Mouse (Mus musculus): Measurements from ENCODE around the gene Slc51a.
"Not testable (repeated sequence)": the region's sequence is repeated elsewhere in the genome, so short reads cannot be mapped to it uniquely, and the experiment has no call there.

The Slc51a gene

DNA sequence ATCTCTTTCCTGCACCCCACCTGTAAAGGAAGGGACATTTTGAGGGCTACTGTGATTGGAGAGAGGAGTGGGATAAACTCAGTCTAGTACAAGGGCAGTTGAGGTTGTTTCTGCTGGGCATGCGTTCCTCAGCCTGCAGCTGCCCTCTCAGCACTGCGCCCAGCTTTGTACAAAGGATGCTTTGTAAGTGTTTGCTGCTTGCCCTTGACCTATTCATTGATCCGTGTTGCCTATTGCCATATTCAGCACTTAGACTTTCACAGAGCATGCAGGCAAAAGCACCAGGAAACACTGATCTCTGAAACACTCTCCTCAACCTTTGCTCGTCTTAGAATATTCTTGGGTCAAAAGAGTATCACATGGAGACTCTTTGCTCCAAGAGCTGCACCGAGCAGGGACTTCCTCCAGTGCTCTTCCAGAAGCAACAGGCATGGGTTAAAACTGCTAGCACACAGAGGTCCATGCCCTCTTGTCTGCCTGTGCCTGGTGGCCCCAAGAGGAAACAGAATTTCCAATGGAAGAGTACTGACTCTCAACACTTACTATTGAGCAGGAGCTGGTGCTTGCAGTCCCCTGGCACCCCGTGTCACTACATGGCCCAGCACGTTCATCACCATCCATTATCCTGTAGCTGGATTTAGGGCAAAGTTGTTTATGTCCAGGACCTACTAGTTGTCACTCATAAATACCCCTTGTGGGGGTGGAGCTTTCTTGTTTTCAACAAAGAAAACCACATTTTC is 15.2 kb downstream of the Slc51a start:
- intact Hi-C loops (cut with DNase I), result no loop called here

DNA sequence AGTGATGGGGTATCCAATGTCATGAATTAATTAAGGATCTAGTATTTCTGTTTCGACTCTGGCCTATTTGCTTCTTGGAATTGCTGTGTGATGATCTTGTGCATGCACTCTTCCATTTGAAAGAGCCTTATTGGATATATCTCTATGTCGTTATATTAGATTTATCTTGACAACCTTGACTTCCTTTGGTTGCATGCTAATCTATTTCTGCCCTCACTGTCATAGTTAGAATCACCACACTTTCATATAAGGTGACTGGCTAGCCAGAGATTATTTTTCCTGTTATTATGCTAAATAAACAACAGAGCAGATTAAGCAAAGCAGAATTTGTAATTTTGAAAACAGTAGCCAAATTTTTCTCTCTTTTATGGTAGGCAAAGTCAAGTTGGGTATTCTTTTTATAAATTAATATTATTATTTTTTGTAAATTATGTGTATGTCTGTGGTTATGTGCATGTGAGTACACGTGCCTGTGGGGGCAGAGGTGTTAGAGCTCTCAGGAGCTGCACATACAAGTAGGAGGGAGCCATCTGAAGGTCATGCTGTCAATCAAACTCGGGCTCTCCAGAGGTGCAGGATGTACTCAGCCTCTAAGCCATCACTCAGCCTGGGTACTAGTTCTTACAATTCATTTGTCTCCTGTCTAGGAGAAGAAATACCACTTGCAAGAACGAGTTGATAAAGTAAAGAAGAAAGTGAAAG is 18.1 kb downstream of the Slc51a start:
- intact Hi-C loops (cut with DNase I), result no loop called here

DNA sequence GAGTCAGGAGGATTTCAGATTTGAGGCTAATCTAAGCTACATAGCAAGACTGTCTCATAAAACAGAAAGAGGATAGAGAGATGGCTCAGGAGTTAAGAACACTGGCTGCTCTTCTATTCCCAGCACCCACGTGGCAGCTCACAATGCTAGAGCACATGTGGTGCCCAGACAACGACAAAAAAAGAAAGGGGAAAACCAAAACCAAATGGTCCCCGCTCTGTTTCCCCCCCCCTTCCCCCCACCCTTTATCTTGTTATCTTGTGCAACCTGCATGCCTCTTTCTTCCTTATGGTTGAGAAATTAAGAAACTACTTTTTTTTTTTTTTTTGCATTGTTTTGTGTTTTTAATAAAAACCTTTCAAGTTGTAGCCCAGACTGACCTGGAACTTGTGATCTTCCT is 19.2 kb downstream of the Slc51a start:
- intact Hi-C loops (cut with DNase I), result no loop called here

DNA sequence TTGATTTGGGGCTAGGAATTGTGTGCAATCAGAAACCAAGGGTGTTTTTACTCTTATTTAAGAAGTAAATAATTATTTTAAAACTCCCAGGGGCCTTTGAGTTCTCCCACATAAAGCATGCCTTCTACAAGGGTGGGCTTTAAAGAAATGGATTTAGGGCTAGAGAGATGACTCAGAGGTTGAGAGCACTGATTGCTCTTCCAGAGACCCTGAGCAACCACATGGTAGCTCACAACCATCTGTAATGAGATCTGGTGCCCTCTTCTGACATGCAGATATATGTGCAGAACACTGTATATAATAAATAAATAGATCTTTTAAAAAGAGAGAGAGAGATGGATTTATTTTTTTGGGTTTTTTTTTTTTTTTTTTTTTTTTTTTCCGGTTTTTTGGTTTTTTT is 22.8 kb downstream of the Slc51a start:
- intact Hi-C loops (cut with DNase I), result no loop called here

DNA sequence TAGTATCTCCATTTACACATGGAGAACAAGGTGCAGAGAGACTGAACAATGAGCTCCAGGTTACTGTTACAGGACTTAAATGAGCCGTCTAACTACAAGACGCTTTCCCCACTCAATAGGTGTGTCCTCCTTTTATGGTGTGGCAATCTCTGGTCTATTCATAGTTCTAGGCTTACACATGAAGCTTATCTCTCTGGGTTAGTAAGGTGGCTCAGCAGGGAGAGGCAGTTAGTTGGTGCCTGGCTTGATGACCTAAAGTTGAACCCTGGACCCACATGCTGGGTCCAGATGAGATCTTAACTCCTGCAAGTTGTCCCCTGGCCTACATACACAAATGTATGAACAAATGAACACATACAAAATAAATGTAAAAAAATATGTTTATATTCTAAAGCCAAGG is 24.3 kb downstream of the Slc51a start:
- intact Hi-C loops (cut with DNase I), result no loop called here

DNA sequence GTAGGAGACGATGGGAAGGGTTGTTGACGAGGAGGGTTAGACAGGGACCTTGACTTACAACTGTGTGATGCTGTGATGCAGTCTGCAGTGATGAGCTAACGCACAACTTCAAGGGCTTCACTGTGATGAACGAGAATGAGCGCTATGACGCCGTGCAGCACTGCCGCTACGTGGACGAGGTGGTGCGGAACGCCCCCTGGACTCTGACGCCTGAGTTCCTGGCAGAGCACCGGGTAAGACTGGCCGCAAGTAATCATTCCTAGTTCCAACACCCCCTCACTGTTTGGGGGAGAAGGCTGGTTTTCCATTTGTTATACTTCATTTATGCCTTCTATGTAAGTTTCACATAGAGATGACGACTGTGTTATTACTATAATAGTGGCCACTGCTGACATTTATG is 24.7 kb downstream of the Slc51a start:
- intact Hi-C loops (cut with DNase I), result no loop called here

DNA sequence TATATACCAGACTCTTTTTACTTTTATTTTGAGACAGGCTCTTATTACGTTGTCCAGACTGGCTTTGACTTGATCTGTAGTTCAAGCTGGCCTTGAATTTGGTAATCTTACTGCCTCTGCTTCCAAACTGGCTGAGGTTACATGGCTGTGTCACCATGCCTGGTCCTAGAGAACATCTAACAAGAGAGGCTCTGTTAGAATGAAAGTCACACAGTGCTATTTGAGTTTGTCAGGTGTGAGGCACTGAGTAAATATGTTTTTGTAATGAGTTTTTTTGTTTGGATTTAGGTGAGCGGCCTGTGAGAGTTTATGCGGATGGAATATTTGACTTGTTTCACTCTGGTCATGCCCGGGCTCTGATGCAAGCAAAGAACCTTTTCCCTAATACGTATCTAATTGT is 26.0 kb downstream of the Slc51a start:
- intact Hi-C loops (cut with DNase I), result no loop called here

DNA sequence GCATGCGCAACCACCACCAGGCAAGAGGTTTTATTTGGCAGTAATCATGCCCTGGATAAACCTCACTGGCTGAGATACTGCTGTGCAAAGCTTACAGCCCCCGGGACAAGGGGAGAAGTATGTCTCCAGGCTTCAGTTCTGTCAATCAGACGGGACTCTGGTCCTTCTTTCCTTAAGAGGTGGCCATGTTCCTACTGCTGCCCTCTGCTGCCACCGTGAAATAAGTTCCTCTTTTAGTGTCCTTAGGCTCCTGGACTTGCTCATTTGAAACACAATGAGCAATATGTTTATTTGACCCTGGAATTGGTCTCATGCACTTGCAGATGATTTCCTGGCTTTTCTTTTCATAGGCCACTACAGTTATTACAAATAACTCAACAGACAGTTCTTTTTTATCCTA is 27.2 kb downstream of the Slc51a start:
- intact Hi-C loops (cut with DNase I), result no loop called here

DNA sequence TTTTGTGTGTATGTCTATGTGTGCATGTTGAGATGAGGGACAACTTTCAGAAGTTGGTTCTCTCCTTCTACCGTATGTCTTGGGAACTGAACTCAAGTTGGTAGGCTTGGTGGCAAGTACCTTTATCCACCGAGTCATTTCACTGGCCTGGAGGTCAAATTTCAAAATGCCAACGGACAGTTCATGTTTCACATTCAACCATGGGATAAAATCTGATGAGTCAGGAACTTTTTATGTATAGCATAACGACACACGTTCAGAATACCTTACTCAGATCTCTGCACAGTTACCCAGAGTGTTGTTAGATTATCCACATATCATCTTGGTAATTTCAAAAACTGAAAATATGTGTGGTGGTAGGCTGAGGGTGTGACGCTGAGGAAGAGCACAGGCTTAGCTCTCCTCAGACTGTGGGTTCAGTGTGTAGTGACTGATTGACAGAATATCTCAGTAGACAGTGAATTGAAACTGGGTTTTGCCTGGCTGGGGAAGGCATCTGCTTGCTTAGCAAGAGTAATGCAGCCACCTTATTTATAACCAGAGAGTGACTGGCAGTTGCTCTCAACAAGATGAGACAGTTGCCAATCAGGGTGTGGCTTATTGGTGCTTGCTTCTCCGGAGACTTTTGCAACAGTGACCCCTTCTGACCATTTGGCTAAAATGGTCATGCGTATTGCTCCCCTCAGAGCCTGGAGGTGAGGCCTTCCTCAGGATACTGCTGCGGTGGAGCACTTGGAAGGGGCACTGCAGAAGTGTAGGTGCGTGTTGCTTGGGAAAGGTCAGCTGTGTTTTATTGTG is 29.9 kb downstream of the Slc51a start:
- intact Hi-C loops (cut with DNase I), result loop anchor here (5.0 kb wide), 2 partner anchors 35 to 85 kb away; no protein-coding TSS in a partner anchor

DNA sequence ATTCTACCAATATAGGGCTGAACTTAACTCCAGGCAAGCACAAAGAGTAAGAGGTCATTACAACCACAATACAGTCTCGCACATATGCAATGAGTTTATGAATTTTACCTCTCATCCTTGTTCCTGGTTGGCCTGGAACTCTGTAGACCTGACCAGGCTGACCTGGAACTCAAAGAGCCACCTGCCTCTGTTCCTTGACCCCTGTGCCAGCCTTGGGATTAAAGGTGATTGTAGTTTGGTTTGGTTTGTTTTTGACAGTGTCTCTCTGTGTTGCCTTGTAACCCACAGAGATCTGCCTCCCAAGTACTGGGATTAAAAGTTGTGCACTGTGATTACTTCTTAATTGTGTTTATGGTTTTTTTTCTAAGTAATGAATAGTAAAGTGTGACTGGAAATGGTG is 30.9 kb downstream of the Slc51a start:
- intact Hi-C loops (cut with DNase I), result loop anchor here (5.0 kb wide), 2 partner anchors 34 to 84 kb away; no protein-coding TSS in a partner anchor

DNA sequence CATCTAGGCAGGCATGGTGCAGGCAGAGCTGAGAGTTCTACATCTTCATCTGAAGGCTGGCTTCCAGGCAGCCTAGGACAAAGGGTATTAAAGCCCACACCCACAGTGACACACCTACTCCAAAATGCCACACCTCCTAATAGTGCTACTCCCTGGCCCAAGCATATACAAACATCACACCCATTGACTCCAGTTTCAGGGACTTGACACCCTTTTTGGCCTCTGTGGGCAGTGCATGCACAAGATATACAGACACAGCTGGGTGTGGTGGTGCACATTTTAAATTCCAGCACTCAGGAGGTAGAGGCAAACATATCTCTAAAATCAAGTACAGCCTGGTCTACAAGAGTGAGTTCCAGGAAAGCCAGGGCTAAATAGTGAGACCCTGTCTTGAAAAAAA is 31.6 kb downstream of the Slc51a start:
- intact Hi-C loops (cut with DNase I), result loop anchor here (5.0 kb wide), 2 partner anchors 34 to 84 kb away; no protein-coding TSS in a partner anchor

DNA sequence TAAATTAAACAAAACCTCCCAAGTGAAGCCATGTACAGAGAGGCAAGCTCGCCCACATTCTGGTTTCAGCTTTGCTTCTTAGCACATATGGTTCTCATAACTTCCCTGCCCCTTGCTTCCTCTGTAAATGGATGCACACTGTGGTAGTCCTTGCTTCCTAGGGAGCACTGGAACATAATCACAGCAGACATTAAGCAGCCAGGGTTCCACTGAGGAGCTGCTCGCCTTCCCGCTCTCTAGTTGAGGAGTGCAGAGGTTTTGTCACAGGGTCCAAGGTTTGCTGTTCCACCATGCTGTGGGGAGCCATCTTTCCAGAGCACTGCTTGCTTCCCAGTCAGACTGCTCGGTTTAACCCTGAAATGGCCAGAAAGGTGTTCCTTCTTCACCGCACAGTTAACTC is 33.0 kb downstream of the Slc51a start:
- intact Hi-C loops (cut with DNase I), result loop anchor here (5.0 kb wide), 2 partner anchors 32 to 82 kb away; no protein-coding TSS in a partner anchor

DNA sequence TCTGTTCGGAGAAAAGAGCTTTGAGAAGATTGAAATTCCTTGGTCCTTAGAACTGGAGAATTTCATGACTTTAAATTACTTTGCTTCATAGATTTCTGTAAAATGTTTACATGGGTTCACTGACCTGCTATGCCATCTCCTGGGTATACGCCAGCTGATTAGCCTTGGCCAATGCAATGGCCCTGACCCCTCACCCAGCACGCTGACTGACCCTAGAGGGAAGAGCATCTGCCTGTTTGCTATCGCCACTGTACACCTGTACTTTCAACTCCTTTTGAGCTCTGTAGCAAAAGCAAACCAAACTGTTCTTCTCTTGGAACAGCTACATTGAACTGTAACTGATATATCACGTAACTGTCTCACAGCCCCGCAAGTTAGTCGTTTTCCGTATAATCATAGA is 34.6 kb downstream of the Slc51a start:
- intact Hi-C loops (cut with DNase I), result no loop called here

DNA sequence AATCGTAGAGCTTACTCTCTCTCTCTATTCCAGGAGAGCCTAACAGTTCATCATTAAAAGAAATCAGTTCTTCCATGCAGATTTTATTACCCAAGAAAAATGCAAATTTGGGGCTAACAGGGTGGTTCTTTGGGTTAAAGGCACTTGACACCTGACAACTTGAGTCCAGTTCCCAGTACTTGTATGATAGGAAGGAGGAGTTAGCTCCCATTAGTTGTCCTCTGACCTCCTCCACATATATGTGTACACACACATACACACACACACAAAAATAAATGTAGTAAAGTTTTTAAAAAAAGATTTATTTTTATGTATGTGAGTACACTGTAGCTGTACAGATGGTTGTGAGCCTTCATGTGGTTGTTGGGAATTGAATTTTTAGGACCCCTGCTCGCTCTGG is 37.5 kb downstream of the Slc51a start:
- intact Hi-C loops (cut with DNase I), result no loop called here

DNA sequence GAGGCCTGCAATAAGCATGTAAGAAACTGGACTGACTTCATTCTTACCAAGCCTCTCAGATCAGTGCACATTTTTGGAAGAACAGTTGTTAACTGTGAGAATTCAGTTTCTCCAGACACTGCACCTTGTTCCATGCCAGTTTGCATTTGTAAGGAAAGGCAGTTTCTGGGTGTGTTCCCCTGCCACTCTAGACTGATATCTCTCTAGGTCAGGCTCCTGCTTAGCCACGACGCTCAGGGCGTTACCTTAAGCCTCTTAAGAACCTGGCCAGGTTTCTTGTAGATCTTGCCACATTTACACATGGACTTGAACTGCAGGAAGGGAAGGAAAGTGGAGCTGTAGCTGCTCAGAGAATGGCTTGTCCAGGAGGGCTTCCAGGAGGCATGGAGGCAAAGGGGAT is 38.0 kb downstream of the Slc51a start:
- intact Hi-C loops (cut with DNase I), result no loop called here

DNA sequence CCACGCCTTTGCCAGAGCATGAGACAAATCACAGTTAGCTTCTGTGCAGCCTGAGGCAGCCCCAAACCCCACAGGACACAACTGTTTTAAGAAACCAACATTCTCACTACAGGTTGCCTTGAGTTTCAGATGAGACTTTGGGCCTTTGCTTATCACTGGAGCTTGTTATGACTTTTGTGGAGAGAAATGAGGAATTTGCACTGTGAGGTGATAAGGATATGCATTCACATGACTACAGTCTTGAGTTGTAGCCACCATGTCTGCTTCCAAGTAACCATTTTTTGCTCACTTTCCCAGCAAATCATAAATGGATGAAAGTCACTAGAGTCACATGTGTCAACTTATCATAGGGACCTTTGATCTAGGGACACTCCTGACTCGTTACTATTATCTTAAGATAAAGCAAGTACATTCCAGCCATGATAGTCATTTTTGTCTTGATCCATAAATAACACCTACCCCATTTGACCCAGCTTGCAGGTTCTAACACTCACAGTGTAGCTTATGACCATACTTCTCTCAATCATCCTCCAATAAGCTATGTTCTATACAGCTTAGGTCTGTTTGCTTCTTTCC is 41.0 kb downstream of the Slc51a start:
- intact Hi-C loops (cut with DNase I), result no loop called here

DNA sequence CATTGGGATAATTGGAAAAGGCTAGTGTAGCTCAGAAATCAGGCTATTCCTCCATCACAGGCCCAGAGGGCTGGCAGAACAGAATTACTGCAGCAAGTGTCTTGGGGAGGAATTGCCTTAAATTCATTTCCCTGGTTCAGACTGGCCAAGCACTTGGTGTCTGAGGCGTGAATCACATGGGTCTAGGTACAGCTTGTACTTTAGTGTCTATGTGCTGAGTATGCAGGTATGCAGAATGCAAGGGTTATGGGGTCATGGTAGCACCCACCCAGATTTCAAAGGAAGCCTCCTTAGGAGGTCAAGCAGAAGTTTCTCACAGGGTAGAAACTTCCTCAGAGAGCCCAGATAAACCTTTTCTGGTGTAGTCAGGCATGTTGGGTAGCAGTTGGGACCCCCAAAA is 42.1 kb downstream of the Slc51a start:
- intact Hi-C loops (cut with DNase I), result no loop called here

DNA sequence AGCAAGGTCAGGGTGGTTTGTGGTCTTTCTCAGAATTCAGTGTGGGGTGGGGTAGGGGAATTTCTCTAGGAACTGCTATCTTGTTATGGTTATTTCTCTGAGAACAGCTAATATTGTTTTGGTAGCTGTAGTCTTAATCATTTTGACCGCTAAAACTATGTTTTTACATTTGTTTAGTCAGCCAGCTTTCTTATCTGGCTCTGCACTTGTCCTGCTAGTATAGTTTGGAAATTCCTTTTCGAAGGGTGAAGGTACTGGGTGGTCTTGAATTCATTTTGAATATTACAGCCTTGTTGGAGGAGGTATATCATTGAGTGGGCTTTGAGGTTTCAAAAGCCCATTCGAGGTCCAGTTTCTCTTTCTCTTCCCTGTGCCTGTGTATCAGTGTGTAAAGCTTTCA is 43.1 kb downstream of the Slc51a start:
- intact Hi-C loops (cut with DNase I), result not testable (repeated sequence)

DNA sequence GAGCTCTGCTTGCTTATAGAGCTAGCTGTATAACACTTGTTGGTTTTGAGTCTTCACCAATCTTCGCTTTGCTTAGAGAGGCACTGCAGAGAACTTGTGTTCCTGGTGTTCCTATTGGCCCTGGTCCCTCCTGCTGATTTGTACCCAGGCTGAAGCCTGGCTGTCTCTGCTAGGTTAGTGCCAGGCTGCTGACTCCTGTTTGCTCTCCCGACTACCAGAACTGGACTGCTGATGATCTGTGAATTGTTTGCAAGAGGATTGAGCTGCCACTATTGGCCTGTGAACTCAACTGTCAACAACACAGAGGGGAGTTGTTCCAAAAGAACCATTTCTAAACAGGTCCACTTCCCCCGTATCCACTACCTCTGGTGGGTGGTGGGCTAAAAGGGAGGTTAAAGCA is 46.2 kb downstream of the Slc51a start:
- intact Hi-C loops (cut with DNase I), result no loop called here

DNA sequence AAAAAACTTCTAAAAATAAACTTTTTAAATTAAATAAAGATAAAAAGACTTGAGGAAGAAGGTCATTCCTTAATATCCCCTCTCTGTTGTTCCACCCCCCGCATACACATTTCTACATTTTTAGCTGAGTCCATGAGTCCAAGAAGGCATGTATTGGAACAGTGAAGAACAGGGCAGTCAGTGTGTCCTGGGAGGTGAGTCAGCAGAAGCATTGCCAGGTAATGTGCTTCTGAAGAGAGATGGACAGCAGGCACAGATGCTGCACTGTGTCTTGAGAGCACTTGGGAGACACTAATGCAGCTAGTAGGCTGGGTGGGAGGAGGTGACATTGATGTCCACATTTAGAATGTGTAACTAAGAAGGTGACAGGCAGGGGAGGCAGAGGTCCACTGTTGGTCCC is 50.4 kb downstream of the Slc51a start:
- intact Hi-C loops (cut with DNase I), result no loop called here

DNA sequence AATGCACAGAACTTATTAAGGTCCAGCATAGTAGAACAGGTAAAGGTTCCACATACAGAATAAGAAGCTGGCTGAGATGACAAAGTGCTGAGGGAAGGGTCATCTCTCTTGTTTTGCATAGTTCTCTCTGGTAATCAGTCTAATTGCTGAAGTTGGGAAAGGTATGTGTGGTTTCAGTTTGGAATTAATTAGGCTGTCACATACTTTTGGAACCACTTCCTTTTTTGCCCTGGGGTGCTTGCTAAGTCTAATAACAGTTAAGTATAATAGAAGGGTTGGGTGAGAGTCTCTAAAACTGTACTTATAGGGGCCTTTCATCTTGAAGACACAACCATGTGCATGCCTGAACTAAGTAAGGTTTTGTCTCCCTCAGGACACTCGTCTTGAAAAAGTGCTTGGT is 51.0 kb downstream of the Slc51a start:
- intact Hi-C loops (cut with DNase I), result no loop called here

DNA sequence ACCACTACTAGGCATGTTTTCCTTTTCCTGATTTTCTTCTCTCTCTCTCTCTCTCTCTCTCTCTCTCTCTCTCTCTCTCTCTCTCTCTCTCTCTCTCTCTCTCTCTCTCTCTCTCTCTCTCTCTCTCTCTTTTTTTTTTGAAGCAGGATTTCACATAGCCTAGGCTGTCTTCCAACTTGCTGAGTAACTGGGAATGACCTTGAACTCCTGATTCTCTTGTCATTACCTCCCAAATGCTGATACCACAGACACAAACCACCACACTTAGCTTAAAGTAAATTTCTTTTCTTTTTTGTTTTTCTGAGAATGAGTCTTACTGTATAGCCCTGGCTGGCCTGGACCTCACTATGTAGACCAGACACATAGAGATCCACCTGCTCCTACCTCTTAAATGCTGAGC is 53.0 kb downstream of the Slc51a start:
- intact Hi-C loops (cut with DNase I), result no loop called here
